Mouse (Mus musculus) ovary, adult 18-20 months (tissue): ENCODE results near the gene Snurf.
A peak's percentile ranks its signal among the peaks of the same experiment; 100 is the strongest.

Experiments
- DNase-seq: peaks from one replicate; pipeline ENCODE4 v3.0.0; 2022; ENCODE audit warnings: low spot score, mixed read lengths

The Snurf gene

GRCm38 (mm10) chr7:60004606-60005330 lies at the start of gene Snurf, which contains the start of gene Gm38393:
TSS of gene Snurf (minus strand) at chr7:60005049.
TSS of gene Gm38393 (minus strand) at chr7:60005064.
- peak; percentile 34 for DNase-seq

- DNase-seq = no peak
Measured at GRCm38 (mm10) chr7:60047481-60048201, 42.8 kb upstream of the Snurf start.

GRCm38 (mm10) chr7:60013186-60013585 lies 8.3 kb upstream of the Snurf start:
- DNase-seq = no peak

GRCm38 (mm10) chr7:60007727-60008360 lies 3.0 kb upstream of the Snurf start:
- DNase-seq = no peak

GRCm38 (mm10) chr7:60006262-60006661 lies 1.4 kb upstream of the Snurf start:
- DNase-seq = no peak

- DNase-seq = no peak
Measured at GRCm38 (mm10) chr7:60003921-60004605, 786 bp downstream of the Snurf start.

- no peak for DNase-seq
Measured at GRCm38 (mm10) chr7:60003006-60003865, 1.6 kb downstream of the Snurf start.

GRCm38 (mm10) chr7:59978646-59979045 lies 26.2 kb downstream of the Snurf start:
- no peak for DNase-seq
